Mouse (Mus musculus) megakaryocyte-erythroid progenitor cell, adult 5-6 weeks (primary cell): ENCODE measurements around the gene Zyx. TPM values are rescaled to one million over a fixed set of nuclear protein-coding genes. Genes with fewer than 3 reads are reported as not detected.
A peak's percentile ranks its signal among the peaks of the same experiment; 100 is the strongest.

ENCODE experiments used
- ATAC-seq: replicated peaks from 2 replicates; pipeline ENCODE4 v1.8.0; 2016; ENCODE audit warnings: mild to moderate bottlenecking, inconsistent platforms; ENCODE audit not compliant: severe bottlenecking, poor library complexity, low FRiP score, low TSS enrichment
- total RNA-seq, 2 experiments: library from RNA; stranded (forward) in 1 of 2; stranded (reverse) in 1 of 2; fragments of 200-1000, 215-1000 nt in 1 of 2; fragments of >200 nt in 1 of 2; fragmentation: Nextera tagmentation in 1 of 2; gene quantifications; 2 replicates each; pipeline ENCODE4 v1.2.3; 2014 to 2017

Gene Zyx
- total RNA-seq, 2 experiments from 2014 or later = 8.7 to 43.6 TPM

GRCm38 (mm10) chr6:42381916-42382381, 32.5 kb downstream of the Zyx start:
- ATAC-seq = 0 out of 2 replicates have a peak, but pooled peaks have one; percentile 22

- ATAC-seq = no peak
Observed at GRCm38 (mm10) chr6:42383360-42383759, 33.9 kb downstream of the Zyx start.

GRCm38 (mm10) chr6:42385635-42386034, 36.2 kb downstream of the Zyx start:
- no peak for ATAC-seq

DNA sequence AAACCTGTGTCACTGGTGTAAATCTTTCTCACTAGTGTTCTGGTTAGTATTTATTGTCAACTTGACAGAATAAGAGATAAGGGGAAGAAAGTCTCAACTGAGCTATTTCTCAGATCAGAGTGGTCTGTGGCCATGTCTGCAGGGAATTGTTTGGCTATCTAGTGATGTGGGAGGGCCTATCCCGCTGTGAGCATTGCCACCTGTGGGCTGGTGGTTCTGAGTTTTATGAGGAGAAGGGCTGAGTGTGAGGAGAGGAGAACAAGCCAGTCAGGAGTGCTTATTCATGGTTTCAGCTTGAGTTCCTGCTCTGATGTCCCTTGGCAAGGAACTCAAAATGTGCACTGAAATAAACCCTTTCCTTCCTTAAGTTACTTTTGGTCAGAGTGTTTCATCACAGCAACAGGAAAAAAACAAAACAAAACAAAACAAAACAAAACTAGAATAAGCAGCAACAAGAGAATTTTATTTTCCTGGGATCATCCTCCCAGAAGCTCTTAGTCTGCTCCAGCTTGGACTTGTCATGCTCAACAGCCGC, 42.4 kb downstream of the Zyx start:
- ATAC-seq = no peak

DNA sequence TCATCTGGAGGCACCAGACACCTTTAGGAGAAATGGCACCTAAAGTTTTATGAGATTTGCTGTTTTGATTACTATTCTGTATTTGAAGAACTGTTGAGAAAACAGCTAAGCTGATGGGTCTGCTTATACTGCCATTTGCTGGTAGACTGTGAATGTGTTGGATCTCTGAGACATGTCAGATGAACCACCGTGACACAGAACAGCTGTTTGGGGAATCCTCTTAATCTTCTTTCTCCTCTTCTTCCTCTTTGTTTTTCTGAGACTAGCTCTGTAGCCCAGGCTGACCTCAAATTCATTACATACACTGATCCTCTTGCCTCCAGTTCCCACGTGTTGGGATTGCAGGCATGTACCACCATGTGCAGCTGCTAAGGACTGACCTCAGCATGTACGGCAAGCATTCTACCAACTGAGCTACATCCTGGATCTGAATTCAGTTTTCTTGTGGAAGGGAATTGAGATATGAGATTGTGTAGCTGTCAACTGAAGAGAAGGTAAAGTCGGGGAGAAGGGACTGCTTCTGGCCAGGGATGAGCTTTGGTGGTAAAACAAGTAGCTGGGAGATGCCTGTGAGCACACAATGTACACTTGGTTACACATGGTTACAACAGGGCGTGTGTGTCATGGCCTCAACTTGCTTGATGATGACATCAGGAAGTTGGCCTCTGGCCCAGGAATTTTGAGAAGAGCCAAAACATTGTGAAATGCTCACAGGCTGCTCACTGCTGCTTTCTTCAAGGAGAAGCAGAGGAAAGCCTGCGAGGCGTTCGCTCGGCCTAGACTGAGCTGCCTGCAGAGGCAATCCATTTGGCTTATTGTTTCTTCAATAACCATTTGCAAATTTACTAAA, 46.8 kb downstream of the Zyx start:
- ATAC-seq = no peak

- no peak for ATAC-seq
Observed at GRCm38 (mm10) chr6:42397041-42397657, 47.7 kb downstream of the Zyx start.

- no peak for ATAC-seq
Observed at GRCm38 (mm10) chr6:42398285-42398684, 48.9 kb downstream of the Zyx start.

- no peak for ATAC-seq
Observed at GRCm38 (mm10) chr6:42398998-42399397, 49.6 kb downstream of the Zyx start.

- ATAC-seq = no peak
Observed at GRCm38 (mm10) chr6:42399938-42400337, 50.5 kb downstream of the Zyx start, which contains the start of gene Tas2r143. TSS of gene Tas2r143 (plus strand) at chr6:42400238.

DNA sequence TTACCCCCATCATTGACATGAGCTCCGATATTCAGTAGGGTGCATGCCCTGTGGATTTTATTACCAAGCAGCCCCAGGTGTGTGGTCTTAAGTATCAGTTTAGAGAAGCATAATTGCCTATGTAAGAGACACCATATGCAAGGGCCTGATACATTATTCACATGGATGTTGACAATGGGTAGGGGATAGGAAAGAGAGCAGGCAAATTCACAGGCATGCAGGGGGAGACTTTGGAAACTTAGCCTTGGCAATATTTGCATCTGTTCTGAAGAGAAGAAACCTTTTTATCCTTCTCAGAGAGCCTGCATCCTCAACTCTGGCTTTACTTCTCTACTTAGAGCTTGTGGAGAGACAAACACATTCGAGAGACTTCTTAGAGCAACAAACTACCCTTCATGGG, 55.7 kb downstream of the Zyx start, which contains the start of gene Tas2r135:
TSS of gene Tas2r135 (plus strand) at position 301 of the 400 bp plus-strand sequence.
- no peak for ATAC-seq

Other genes starting within 250 kb of the Zyx start
- gene Tas2r139, start 208.7 kb upstream of the Zyx start, total RNA-seq (2014; fragmentation: Nextera tagmentation) = not detected in 2 replicates
- not detected in 2 replicates for gene Tas2r139, start 208.7 kb upstream of the Zyx start, total RNA-seq (2017)
- not detected in 2 replicates for gene Tas2r144, start 134.3 kb upstream of the Zyx start, total RNA-seq (2014; fragmentation: Nextera tagmentation)
- not detected in 2 replicates for gene Tas2r144, start 134.3 kb upstream of the Zyx start, total RNA-seq (2017)
- gene Gstk1, start 103.7 kb upstream of the Zyx start, total RNA-seq (2014; fragmentation: Nextera tagmentation) = 6.0 and 7.8 TPM in 2 replicates
- 1.6 and 5.3 TPM in 2 replicates for gene Gstk1, start 103.7 kb upstream of the Zyx start, total RNA-seq (2017)
- not detected in 2 replicates for gene Tmem139, start 87.7 kb upstream of the Zyx start, total RNA-seq (2014; fragmentation: Nextera tagmentation)
- not detected in 2 replicates for gene Tmem139, start 87.7 kb upstream of the Zyx start, total RNA-seq (2017)
- 68.3 and 86.6 TPM in 2 replicates for gene Casp2, start 84.6 kb upstream of the Zyx start, total RNA-seq (2014; fragmentation: Nextera tagmentation)
- 51.2 and 76.1 TPM in 2 replicates for gene Casp2, start 84.6 kb upstream of the Zyx start, total RNA-seq (2017)
- not detected in 2 replicates for gene Clcn1, start 62.9 kb upstream of the Zyx start, total RNA-seq (2014; fragmentation: Nextera tagmentation)
- not detected in 2 replicates for gene Clcn1, start 62.9 kb upstream of the Zyx start, total RNA-seq (2017)
- not detected in 2 replicates for gene Fam131b, start 25.0 kb upstream of the Zyx start, total RNA-seq (2014; fragmentation: Nextera tagmentation)
- gene Fam131b, start 25.0 kb upstream of the Zyx start, total RNA-seq (2017) = not detected in 2 replicates
- gene Epha1, start 23.6 kb downstream of the Zyx start, total RNA-seq (2014; fragmentation: Nextera tagmentation) = not detected in 2 replicates
- not detected in 2 replicates for gene Epha1, start 23.6 kb downstream of the Zyx start, total RNA-seq (2017)
- 1.3 TPM in 1 of 2 replicates, not detected in the other for gene Tas2r143, start 50.6 kb downstream of the Zyx start, total RNA-seq (2014; fragmentation: Nextera tagmentation)
- not detected in 2 replicates for gene Tas2r143, start 50.6 kb downstream of the Zyx start, total RNA-seq (2017)
- not detected in 2 replicates for gene Tas2r135, start 55.8 kb downstream of the Zyx start, total RNA-seq (2014; fragmentation: Nextera tagmentation)
- not detected in 2 replicates for gene Tas2r135, start 55.8 kb downstream of the Zyx start, total RNA-seq (2017)
- not detected in 2 replicates for gene Tas2r126, start 84.9 kb downstream of the Zyx start, total RNA-seq (2014; fragmentation: Nextera tagmentation)
- not detected in 2 replicates for gene Tas2r126, start 84.9 kb downstream of the Zyx start, total RNA-seq (2017)
- not detected in 2 replicates for gene Olfr458, start 115.6 kb downstream of the Zyx start, total RNA-seq (2014; fragmentation: Nextera tagmentation)
- gene Olfr458, start 115.6 kb downstream of the Zyx start, total RNA-seq (2017) = not detected in 2 replicates
- not detected in 2 replicates for gene Olfr457, start 126.7 kb downstream of the Zyx start, total RNA-seq (2014; fragmentation: Nextera tagmentation)
- gene Olfr457, start 126.7 kb downstream of the Zyx start, total RNA-seq (2017) = not detected in 2 replicates
- not detected in 2 replicates for gene Olfr456, start 137.6 kb downstream of the Zyx start, total RNA-seq (2014; fragmentation: Nextera tagmentation)
- gene Olfr456, start 137.6 kb downstream of the Zyx start, total RNA-seq (2017) = not detected in 2 replicates
- gene Olfr455, start 198.0 kb downstream of the Zyx start, total RNA-seq (2014; fragmentation: Nextera tagmentation) = not detected in 2 replicates
- gene Olfr455, start 198.0 kb downstream of the Zyx start, total RNA-seq (2017) = not detected in 2 replicates
- not detected in 2 replicates for gene Tcaf3, start 248.1 kb downstream of the Zyx start, total RNA-seq (2014; fragmentation: Nextera tagmentation)
- gene Tcaf3, start 248.1 kb downstream of the Zyx start, total RNA-seq (2017) = not detected in 2 replicates